Mouse (Mus musculus) G1E (cell line): Measurements from ENCODE around the gene Cd47.

ENCODE experiments used
- CTCF ChIP-seq: IDR thresholded peaks from 2 replicates; pipeline ENCODE4 v1.5.1; 2012; ENCODE audit warnings: low read depth, low read length, inconsistent platforms, mixed read lengths
- GATA1 ChIP-seq: IDR thresholded peaks from 2 replicates; pipeline ENCODE4 v1.6.1; 2012; ENCODE audit warnings: borderline replicate concordance, low read length, inconsistent platforms, mixed read lengths
- GATA2 ChIP-seq: IDR thresholded peaks from 2 replicates; pipeline ENCODE4 v1.6.1; 2012; ENCODE audit warnings: low read depth, low read length, inconsistent platforms, borderline replicate concordance
- POLR2AphosphoS5 ChIP-seq: IDR thresholded peaks from 2 replicates; pipeline ENCODE4 v1.6.1; 2012; ENCODE audit warnings: low read depth, low read length, inconsistent platforms; ENCODE audit not compliant: insufficient replicate concordance

GRCm38 (mm10) chr16:49909536-49909935 lies 109.2 kb downstream of the Cd47 start:
- no peak for TF ChIP-seq GATA1
- TF ChIP-seq CTCF = no peak
- TF ChIP-seq GATA2 = no peak
- TF ChIP-seq POLR2AphosphoS5 = no peak
